Mouse (Mus musculus): Measurements from ENCODE around the gene Fcrla. TPM values are rescaled to one million over a fixed set of nuclear protein-coding genes. Genes with fewer than 3 reads are reported as not detected.

Gene Fcrla
- total RNA-seq, 2 experiments from 2014 or later, result not detected

Other genes with a start within 250 kb of the Fcrla start
- gene Atf6, start 59.8 kb downstream of the Fcrla start, total RNA-seq (2021), result 10 to 100 TPM; 53.3 to 59.4 TPM
- gene Gm26620, start 42.5 kb downstream of the Fcrla start, total RNA-seq (2021), result under 1 TPM in 1 of 2 experiments, not detected in 1; 0.54 TPM
- gene Dusp12, start 42.0 kb downstream of the Fcrla start, total RNA-seq (2021), result 10 to 100 TPM; 14.0 to 17.3 TPM
- under 1 TPM; 0.32 to 0.81 TPM for gene Fcrlb, start 14.6 kb downstream of the Fcrla start, total RNA-seq (2021)
- 1 to 10 TPM; 5.5 to 5.8 TPM for gene Fcgr2b, start 49.0 kb upstream of the Fcrla start, total RNA-seq (2021)
- not detected for gene Fcgr4, start 91.3 kb upstream of the Fcrla start, total RNA-seq (2021)
- 10 to 100 TPM in 1 of 2 experiments, 1 to 10 TPM in 1; 9.0 to 13.6 TPM for gene Fcgr3, start 137.4 kb upstream of the Fcrla start, total RNA-seq (2021)
- 1 to 10 TPM in 1 of 2 experiments, not detected in 1; 1.1 TPM for gene Cfap126, start 186.3 kb upstream of the Fcrla start, total RNA-seq (2021)
- 100 to 1,000 TPM; 200 to 204 TPM for gene Sdhc, start 223.0 kb upstream of the Fcrla start, total RNA-seq (2021)
- not detected for gene Mpz, start 223.1 kb upstream of the Fcrla start, total RNA-seq (2021)

All from left cerebral cortex, postnatal 36 days (tissue).